Mouse (Mus musculus): ENCODE measurements around the gene Ptpa. TPM values are rescaled to one million over a fixed set of nuclear protein-coding genes. Genes with fewer than 3 reads are reported as not detected.

Gene Ptpa
- polyA plus RNA-seq, 1 experiment from 2014 or later = 131 TPM

GRCm38 (mm10) chr2:30473431-30474031 is 57.7 kb downstream of the Ptpa start:
- H3K9me3 ChIP-seq (replicated peaks; ENCODE audit: low read length) = no peaks in the 10 kb centered on the region
- DNase-seq (ENCODE audit: low spot score) (peak; percentile 48), ATAC-seq (replicated peaks; ENCODE audit: low FRiP score, low read depth) (peak; percentile 7; the same call in 1 of the 2 replicates)
- peak overlapping the region; percentile 94 for H3K9ac ChIP-seq (ENCODE audit: low read depth, low read length)
- under 1% methylated on average over 75 of the region's 80 CpGs for WGBS
- H3K4me3 ChIP-seq (replicated peaks; ENCODE audit: low read depth, low read length) = peak overlapping the region; percentile 89
- H3K4me1 ChIP-seq (replicated peaks; ENCODE audit: insufficient read depth, low read length) = peaks cover 5% of the 10 kb centered on the region
- no peak for TF ChIP-seq CTCF (IDR thresholded peaks at IDR 0.05; ENCODE audit: low read depth)
- no peaks in the 10 kb centered on the region for H3K27me3 ChIP-seq (ENCODE audit: insufficient read depth, low read length)
- peak overlapping the region; percentile 98 for H3K4me2 ChIP-seq (ENCODE audit: low read length)
- no peaks in the 10 kb centered on the region for H3K36me3 ChIP-seq (ENCODE audit: insufficient read depth, low read length)
- H3K27ac ChIP-seq = peak overlapping the region; percentile 99

DNA sequence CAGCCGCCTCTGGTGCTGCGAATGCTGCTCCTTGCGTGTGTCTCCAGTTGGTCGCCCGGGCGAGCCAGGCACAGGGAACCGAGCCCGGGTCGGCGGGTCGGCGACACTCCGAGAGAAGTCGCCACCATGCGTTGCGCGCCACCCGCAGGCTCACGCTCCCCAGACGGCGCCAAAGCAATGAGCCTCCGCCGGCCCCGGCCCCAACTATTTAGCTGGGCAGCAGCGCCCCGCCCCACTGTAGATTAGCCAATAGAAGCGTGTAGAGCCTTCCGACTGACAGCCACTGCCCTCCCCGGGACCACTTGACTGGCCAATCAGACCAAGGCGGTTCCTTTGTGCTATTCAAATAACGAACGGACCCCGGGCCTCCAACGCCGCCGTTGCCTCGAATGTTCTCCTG is 58.2 kb downstream of the Ptpa start, which contains the start of gene Ier5l:
TSS of gene Ier5l (minus strand) at position 181 of the 400 bp plus-strand sequence.
- ATAC-seq (replicated peaks; ENCODE audit: low FRiP score, low read depth) = peak; percentile 89
- 0% methylated on average over 37 of the region's 37 CpGs for WGBS

DNA sequence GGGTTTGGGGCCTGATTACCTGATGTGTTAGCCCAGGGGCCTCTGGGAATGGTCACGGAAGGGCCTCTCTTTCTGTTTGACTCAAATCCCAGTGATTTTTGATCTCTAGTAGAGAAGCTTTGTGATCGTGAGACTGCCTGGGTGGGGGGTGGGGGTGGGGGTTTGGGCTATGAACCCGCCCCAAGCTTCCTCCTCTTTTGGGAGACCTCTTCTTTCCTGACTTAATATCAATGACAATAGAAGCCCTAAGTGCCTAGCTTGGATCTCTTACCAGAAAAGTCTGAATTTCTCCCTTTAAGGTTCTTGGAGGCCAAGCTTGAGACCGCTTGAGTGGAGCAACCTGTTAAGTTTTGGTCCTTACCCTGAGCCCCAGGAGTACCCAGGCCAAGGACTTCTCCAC is 58.9 kb downstream of the Ptpa start:
- Histone ChIP-seq H3K9me3 (replicated peaks; ENCODE audit: low read length) (no peaks in the 10 kb centered on the region), H3K4me2 (ENCODE audit: low read length) (peak overlapping the region; percentile 98), H3K9ac (ENCODE audit: low read depth, low read length) (peak overlapping the region; percentile 46), H3K36me3 (ENCODE audit: insufficient read depth, low read length) (no peaks in the 10 kb centered on the region), H3K27ac (no peak overlapping the region), H3K4me3 (replicated peaks; ENCODE audit: low read depth, low read length) (peak overlapping the region; percentile 89), H3K27me3 (ENCODE audit: insufficient read depth, low read length) (no peaks in the 10 kb centered on the region), H3K4me1 (replicated peaks; ENCODE audit: insufficient read depth, low read length) (peaks cover 5% of the 10 kb centered on the region)
- TF ChIP-seq CTCF (IDR thresholded peaks at IDR 0.05; ENCODE audit: low read depth) = no peak
- DNase-seq (ENCODE audit: low spot score) = no peak
- WGBS = 30% methylated on average over 4 of the region's 4 CpGs
- no peak for ATAC-seq (replicated peaks; ENCODE audit: low FRiP score, low read depth)

More for the DNA sequence above, 58.2 kb downstream of the Ptpa start, which contains the start of gene Ier5l:
- Histone ChIP-seq H3K27ac (peak within 1 kb of the TSS; percentile 99), H3K36me3 (ENCODE audit: insufficient read depth, low read length) (no peaks in the 10 kb centered on the region), H3K4me2 (ENCODE audit: low read length) (peak within 1 kb of the TSS; percentile 98), H3K4me3 (replicated peaks; ENCODE audit: low read depth, low read length) (peak within 1 kb of the TSS; percentile 89), H3K4me1 (replicated peaks; ENCODE audit: insufficient read depth, low read length) (peaks cover 5% of the 10 kb centered on the region), H3K9ac (ENCODE audit: low read depth, low read length) (peak within 1 kb of the TSS; percentile 94), H3K9me3 (replicated peaks; ENCODE audit: low read length) (no peaks in the 10 kb centered on the region), H3K27me3 (ENCODE audit: insufficient read depth, low read length) (no peaks in the 10 kb centered on the region)
- peak; percentile 99 for DNase-seq (ENCODE audit: low spot score)
- TF ChIP-seq CTCF (IDR thresholded peaks at IDR 0.05; ENCODE audit: low read depth) = peak; percentile 20; the same call in 1 of the 2 replicates

- 95% methylated on average over 7 of the region's 7 CpGs for WGBS
- ATAC-seq (replicated peaks; ENCODE audit: low FRiP score, low read depth) (no peak), DNase-seq (ENCODE audit: low spot score) (no peak)
- Histone ChIP-seq H3K4me1 (replicated peaks; ENCODE audit: insufficient read depth, low read length) (peaks cover 5% of the 10 kb centered on the region), H3K9ac (ENCODE audit: low read depth, low read length) (no peak overlapping the region), H3K4me3 (replicated peaks; ENCODE audit: low read depth, low read length) (no peak overlapping the region), H3K27ac (no peak overlapping the region), H3K27me3 (ENCODE audit: insufficient read depth, low read length) (no peaks in the 10 kb centered on the region), H3K36me3 (ENCODE audit: insufficient read depth, low read length) (no peaks in the 10 kb centered on the region), H3K9me3 (replicated peaks; ENCODE audit: low read length) (no peaks in the 10 kb centered on the region), H3K4me2 (ENCODE audit: low read length) (no peak overlapping the region)
- no peak for TF ChIP-seq CTCF (IDR thresholded peaks at IDR 0.05; ENCODE audit: low read depth)
Measured at GRCm38 (mm10) chr2:30475457-30475856, 59.6 kb downstream of the Ptpa start.

GRCm38 (mm10) chr2:30476241-30476640 is 60.4 kb downstream of the Ptpa start:
- no peak for ATAC-seq (replicated peaks; ENCODE audit: low FRiP score, low read depth)
- H3K9me3 ChIP-seq (replicated peaks; ENCODE audit: low read length) = no peaks in the 10 kb centered on the region
- H3K4me1 ChIP-seq (replicated peaks; ENCODE audit: insufficient read depth, low read length) = peaks cover 5% of the 10 kb centered on the region
- no peaks in the 10 kb centered on the region for H3K36me3 ChIP-seq (ENCODE audit: insufficient read depth, low read length)
- no peak for DNase-seq (ENCODE audit: low spot score)
- WGBS = 68% methylated on average over 2 of the region's 2 CpGs
- no peaks in the 10 kb centered on the region for H3K27me3 ChIP-seq (ENCODE audit: insufficient read depth, low read length)
- TF ChIP-seq CTCF (IDR thresholded peaks at IDR 0.05; ENCODE audit: low read depth) = no peak
- H3K27ac ChIP-seq = no peak overlapping the region
- no peak overlapping the region for H3K4me3 ChIP-seq (replicated peaks; ENCODE audit: low read depth, low read length)
- no peak overlapping the region for H3K9ac ChIP-seq (ENCODE audit: low read depth, low read length)
- no peak overlapping the region for H3K4me2 ChIP-seq (ENCODE audit: low read length)

GRCm38 (mm10) chr2:30478526-30478925 is 62.7 kb downstream of the Ptpa start:
- peaks cover 5% of the 10 kb centered on the region for H3K4me1 ChIP-seq (replicated peaks; ENCODE audit: insufficient read depth, low read length)
- TF ChIP-seq CTCF (IDR thresholded peaks at IDR 0.05; ENCODE audit: low read depth) = no peak
- DNase-seq (ENCODE audit: low spot score) (no peak), ATAC-seq (replicated peaks; ENCODE audit: low FRiP score, low read depth) (no peak)
- no peaks in the 10 kb centered on the region for H3K9me3 ChIP-seq (replicated peaks; ENCODE audit: low read length)
- H3K9ac ChIP-seq (ENCODE audit: low read depth, low read length) = no peak overlapping the region
- H3K36me3 ChIP-seq (ENCODE audit: insufficient read depth, low read length) = no peaks in the 10 kb centered on the region
- H3K27ac ChIP-seq = no peak overlapping the region
- 73% methylated on average over 1 of the region's 1 CpGs for WGBS
- H3K27me3 ChIP-seq (ENCODE audit: insufficient read depth, low read length) = no peaks in the 10 kb centered on the region
- no peak overlapping the region for H3K4me3 ChIP-seq (replicated peaks; ENCODE audit: low read depth, low read length)
- no peak overlapping the region for H3K4me2 ChIP-seq (ENCODE audit: low read length)

Data from kidney, postnatal 0 days (tissue).